Mouse (Mus musculus) intestine, embryonic 16.5 days (tissue): ENCODE measurements at regions not wholly inside any gene's neighbourhood (a gene's known extent, or its start where the extent isn't known, plus 50 kb on each side); places are given as distances from the start of the nearest gene placed in this dataset.
"Not testable (repeated sequence)": the region's sequence is repeated elsewhere in the genome, so short reads cannot be mapped to it uniquely, and the experiment has no call there.

ENCODE experiments used
- ATAC-seq: fragments of 200-750 bp; cut with Nextera tagmentation; 2 replicates; pipeline ENCODE4 v1.8.0; 2017; ENCODE audit warnings: moderate TSS enrichment, moderate library complexity
- H3K27ac ChIP-seq: fragments of 300-500 bp; sonication (generic); 2 replicates; pipeline ENCODE4 v1.5.1; 2014; ENCODE audit warnings: mild to moderate bottlenecking, low read length
- H3K27me3 ChIP-seq: fragments of 300-500 bp; sonication (generic); replicated peaks from 2 replicates; pipeline ENCODE4 v1.6.1; 2014; ENCODE audit warnings: low read length, control low read depth, mixed read lengths; ENCODE audit not compliant: control insufficient read depth, insufficient read depth
- H3K36me3 ChIP-seq: fragments of 300-500 bp; sonication (generic); 2 replicates; pipeline ENCODE4 v1.6.1; 2014; ENCODE audit warnings: low read length, control low read depth; ENCODE audit not compliant: control insufficient read depth, insufficient read depth
- H3K4me1 ChIP-seq: fragments of 300-500 bp; sonication (generic); 2 replicates; pipeline ENCODE4 v1.6.1; 2014; ENCODE audit warnings: low read length, control low read depth, mixed read lengths; ENCODE audit not compliant: control insufficient read depth, insufficient read depth
- H3K4me2 ChIP-seq: fragments of 300-500 bp; sonication (generic); 2 replicates; pipeline ENCODE4 v1.6.1; 2014; ENCODE audit warnings: low read depth, low read length, control low read depth
- H3K4me3 ChIP-seq: fragments of 300-500 bp; sonication (generic); 2 replicates; pipeline ENCODE4 v1.5.1; 2014; ENCODE audit warnings: mild to moderate bottlenecking, low read length
- H3K9ac ChIP-seq: fragments of 300-500 bp; sonication (generic); 2 replicates; pipeline ENCODE4 v1.6.1; 2014; ENCODE audit warnings: low read depth, low read length
- H3K9me3 ChIP-seq: fragments of 300-500 bp; sonication (generic); 2 replicates; pipeline ENCODE4 v1.6.1; 2016; ENCODE audit warnings: low read length, control low read depth; ENCODE audit not compliant: control insufficient read depth
- WGBS: fragments of 180-500 bp; shearing (Covaris S2); extraction: QIAGEN DNeasy Blood & Tissue Kit; methylation state at CpG from one replicate; pipeline ENCODE4 v1.1.7; 2014; 5-methylcytosine and 5-hydroxymethylcytosine counted together

GRCm38 (mm10) chr5:118485191-118485590 is 75.3 kb upstream of the Med13l start:
- no peaks in the 10 kb centered on the region for H3K36me3 ChIP-seq

GRCm38 (mm10) chr5:118492522-118492921 is 68.0 kb upstream of the Med13l start:
- WGBS = 75% methylated on average over 2 of the region's 2 CpGs
- H3K36me3 ChIP-seq, H3K9me3 ChIP-seq, H3K9ac ChIP-seq, H3K4me2 ChIP-seq, ATAC-seq, H3K4me1 ChIP-seq, H3K27me3 ChIP-seq, H3K27ac ChIP-seq, H3K4me3 ChIP-seq: not testable (repeated sequence)

More at GRCm38 (mm10) chr5:118485191-118485590, 75.3 kb upstream of the Med13l start:
- 94% methylated on average over 8 of the region's 8 CpGs for WGBS
- Histone ChIP-seq H3K4me2 (no peak overlapping the region), H3K4me3 (no peak overlapping the region), H3K27me3 (no peaks in the 10 kb centered on the region), H3K27ac (no peak overlapping the region), H3K9ac (no peak overlapping the region), H3K9me3 (no peaks in the 10 kb centered on the region), H3K4me1 (peaks cover 17% of the 10 kb centered on the region)
- no peak for ATAC-seq

GRCm38 (mm10) chr5:118494649-118495477 is 65.6 kb upstream of the Med13l start:
- WGBS = 71% methylated on average over 7 of the region's 7 CpGs
- Histone ChIP-seq H3K9ac (no peak overlapping the region), H3K36me3 (no peaks in the 10 kb centered on the region), H3K27me3 (no peaks in the 10 kb centered on the region), H3K9me3 (no peaks in the 10 kb centered on the region), H3K4me2 (no peak overlapping the region), H3K4me3 (no peak overlapping the region), H3K4me1 (no peaks in the 10 kb centered on the region), H3K27ac (no peak overlapping the region)
- ATAC-seq = no peak

GRCm38 (mm10) chr5:118495478-118495760 is 65.1 kb upstream of the Med13l start:
- no peaks in the 10 kb centered on the region for H3K9me3 ChIP-seq
- no peak overlapping the region for H3K9ac ChIP-seq
- WGBS = 78% methylated on average over 2 of the region's 2 CpGs
- H3K4me1 ChIP-seq = no peaks in the 10 kb centered on the region
- no peaks in the 10 kb centered on the region for H3K36me3 ChIP-seq
- ATAC-seq = no peak
- H3K4me3 ChIP-seq = no peak overlapping the region
- H3K27me3 ChIP-seq = no peaks in the 10 kb centered on the region
- H3K27ac ChIP-seq = no peak overlapping the region
- H3K4me2 ChIP-seq = no peak overlapping the region

- Histone ChIP-seq H3K36me3 (no peaks in the 10 kb centered on the region), H3K27ac (no peak overlapping the region), H3K4me3 (no peak overlapping the region), H3K4me1 (peaks cover 3% of the 10 kb centered on the region; the same call in 1 of the 2 replicates), H3K27me3 (no peaks in the 10 kb centered on the region), H3K9ac (no peak overlapping the region), H3K4me2 (no peak overlapping the region), H3K9me3 (no peaks in the 10 kb centered on the region)
- 86% methylated on average over 5 of the region's 5 CpGs for WGBS
- ATAC-seq = no peak
These were observed 58.9 kb upstream of the Med13l start for GRCm38 (mm10) chr5:118501624-118502023.

GRCm38 (mm10) chr5:118502991-118503390 is 57.5 kb upstream of the Med13l start:
- H3K9ac ChIP-seq = no peak overlapping the region
- WGBS = 50% methylated on average over 15 of the region's 15 CpGs
- no peaks in the 10 kb centered on the region for H3K9me3 ChIP-seq

GRCm38 (mm10) chr5:118504170-118504569 is 56.3 kb upstream of the Med13l start:
- no peak overlapping the region for H3K27ac ChIP-seq
- no peak overlapping the region for H3K4me3 ChIP-seq
- H3K9ac ChIP-seq = no peak overlapping the region
- H3K9me3 ChIP-seq = no peaks in the 10 kb centered on the region
- WGBS = 71% methylated on average over 10 of the region's 10 CpGs
- no peak overlapping the region for H3K4me2 ChIP-seq
- no peaks in the 10 kb centered on the region for H3K27me3 ChIP-seq
- no peaks in the 10 kb centered on the region for H3K36me3 ChIP-seq
- peaks cover 3% of the 10 kb centered on the region; the same call in 1 of the 2 replicates for H3K4me1 ChIP-seq
- ATAC-seq = peak; percentile 73

More at GRCm38 (mm10) chr5:118502991-118503390, 57.5 kb upstream of the Med13l start:
- Histone ChIP-seq H3K4me3 (no peak overlapping the region), H3K27ac (no peak overlapping the region), H3K4me1 (peaks cover 3% of the 10 kb centered on the region; the same call in 1 of the 2 replicates), H3K4me2 (no peak overlapping the region), H3K27me3 (no peaks in the 10 kb centered on the region), H3K36me3 (no peaks in the 10 kb centered on the region)
- no peak for ATAC-seq

- no peak overlapping the region for H3K27ac ChIP-seq
- WGBS = 42% methylated on average over 7 of the region's 7 CpGs
- peak; percentile 41; the same call in 1 of the 2 replicates for ATAC-seq
- no peak overlapping the region for H3K4me2 ChIP-seq
- H3K9ac ChIP-seq = no peak overlapping the region
- H3K36me3 ChIP-seq = no peaks in the 10 kb centered on the region
- no peak overlapping the region for H3K4me3 ChIP-seq
- H3K4me1 ChIP-seq = peaks cover 3% of the 10 kb centered on the region; the same call in 1 of the 2 replicates
- H3K27me3 ChIP-seq = no peaks in the 10 kb centered on the region
- no peaks in the 10 kb centered on the region for H3K9me3 ChIP-seq
These were observed 55.6 kb upstream of the Med13l start for GRCm38 (mm10) chr5:118504926-118505325.

GRCm38 (mm10) chr5:118509871-118510270 is 50.6 kb upstream of the Med13l start:
- WGBS = 40% methylated on average over 5 of the region's 5 CpGs
- no peak overlapping the region for H3K4me3 ChIP-seq
- H3K9ac ChIP-seq = no peak overlapping the region

More at GRCm38 (mm10) chr5:118509871-118510270, 50.6 kb upstream of the Med13l start:
- H3K36me3 ChIP-seq = no peaks in the 10 kb centered on the region
- no peak overlapping the region for H3K4me2 ChIP-seq
- no peaks in the 10 kb centered on the region for H3K27me3 ChIP-seq
- peaks cover 6% of the 10 kb centered on the region; the same call in 1 of the 2 replicates for H3K4me1 ChIP-seq
- no peak for ATAC-seq
- H3K27ac ChIP-seq = no peak overlapping the region
- H3K9me3 ChIP-seq = no peaks in the 10 kb centered on the region
